Mouse (Mus musculus) monocyte, adult 5-6 weeks (primary cell): ENCODE data around the gene Acot5. TPM values are rescaled to one million over a fixed set of nuclear protein-coding genes. Genes with fewer than 3 reads are reported as not detected.
"Not testable (repeated sequence)": the region's sequence is repeated elsewhere in the genome, so short reads cannot be mapped to it uniquely, and the experiment has no call there.

Experiments
- ATAC-seq: fragments of 153-309, 156-312 bp; replicated peaks from 2 replicates; pipeline ENCODE4 v1.8.0; 2017; ENCODE audit warnings: mild to moderate bottlenecking; ENCODE audit not compliant: low TSS enrichment, insufficient number of reproducible peaks, severe bottlenecking, poor library complexity, low FRiP score
- total RNA-seq: library from RNA; stranded (forward); fragments of 200-1000, 200-491, 200-594 nt; gene quantifications from 3 replicates; pipeline ENCODE4 v1.2.3, GENCODE M21; 2017

The Acot5 gene
- total RNA-seq, 1 experiment from 2014 or later, result not detected

DNA sequence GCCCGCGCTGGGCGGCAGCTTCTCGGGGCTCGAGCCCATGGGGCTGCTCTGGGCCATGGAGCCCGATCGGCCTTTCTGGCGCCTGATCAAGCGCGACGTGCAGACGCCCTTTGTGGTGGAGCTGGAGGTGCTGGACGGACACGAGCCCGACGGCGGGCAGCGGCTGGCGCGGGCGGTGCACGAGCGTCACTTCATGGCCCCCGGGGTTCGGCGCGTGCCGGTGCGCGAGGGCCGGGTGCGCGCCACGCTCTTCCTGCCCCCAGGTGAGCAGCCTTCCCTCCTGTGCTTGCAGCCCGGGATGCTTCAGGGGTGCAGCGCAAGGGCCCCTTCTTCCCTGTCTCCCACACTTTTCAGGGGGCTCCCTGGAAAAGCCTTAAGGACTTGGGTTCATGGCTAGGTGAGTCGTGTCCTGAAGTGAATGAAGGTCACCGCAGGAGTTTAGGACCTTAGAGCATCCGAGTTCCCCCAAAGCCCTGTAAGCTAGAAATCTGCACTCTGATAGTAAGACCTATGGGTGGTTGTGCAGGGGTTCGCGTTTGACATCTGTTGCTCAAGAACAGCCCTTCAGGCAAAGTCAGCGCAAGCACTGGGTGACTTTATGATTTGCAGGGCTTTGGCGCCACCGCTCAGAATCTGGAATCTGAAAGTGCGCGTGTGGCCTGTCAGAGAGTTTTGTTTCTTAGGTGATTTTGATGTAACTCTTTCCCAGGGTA, 15.3 kb upstream of the Acot5 start:
- no peak for ATAC-seq

DNA sequence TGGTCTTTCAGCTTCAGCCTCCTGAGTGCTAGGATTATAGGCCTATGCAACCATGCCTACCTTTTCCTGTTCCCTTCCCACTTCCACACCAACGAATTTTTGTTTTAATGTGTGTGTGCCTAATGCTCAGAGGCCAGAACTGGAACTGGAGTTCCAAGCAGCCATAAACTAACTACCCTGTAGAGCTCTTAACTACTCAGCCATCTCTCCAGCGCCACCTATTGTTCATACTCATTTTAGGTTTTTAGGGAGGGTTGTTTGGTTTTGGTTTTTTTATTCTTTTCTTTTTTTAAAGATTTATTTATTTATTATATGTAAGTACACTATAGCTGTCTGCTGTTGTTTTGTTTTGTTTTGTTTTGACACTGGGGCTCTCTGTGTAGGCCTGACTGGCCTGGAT, 8.2 kb upstream of the Acot5 start:
- ATAC-seq, result no peak

GRCm38 (mm10) chr12:84062336-84062735, 6.8 kb upstream of the Acot5 start:
- ATAC-seq, result no peak

DNA sequence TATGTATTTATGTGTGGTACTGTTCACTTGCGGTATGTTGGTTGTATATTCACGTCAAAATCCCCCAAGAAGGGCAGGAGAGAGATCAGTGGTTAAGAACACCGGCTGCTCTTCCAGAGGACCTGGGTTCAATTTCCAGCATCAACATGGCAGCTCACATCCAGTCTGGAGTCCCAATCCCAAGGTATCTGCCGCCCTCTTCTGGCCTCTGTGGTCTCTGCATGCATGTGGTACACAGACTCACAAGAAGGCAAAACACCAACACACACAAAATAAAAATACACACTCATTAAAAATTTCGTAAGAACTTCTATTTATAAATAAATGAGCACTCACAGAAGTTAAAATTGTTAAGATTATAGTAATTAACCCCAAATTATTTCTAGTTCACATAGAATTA, 5.9 kb upstream of the Acot5 start:
- no peak for ATAC-seq

- no peak for ATAC-seq
These were observed 5.3 kb upstream of the Acot5 start for GRCm38 (mm10) chr12:84063833-84064232.

DNA sequence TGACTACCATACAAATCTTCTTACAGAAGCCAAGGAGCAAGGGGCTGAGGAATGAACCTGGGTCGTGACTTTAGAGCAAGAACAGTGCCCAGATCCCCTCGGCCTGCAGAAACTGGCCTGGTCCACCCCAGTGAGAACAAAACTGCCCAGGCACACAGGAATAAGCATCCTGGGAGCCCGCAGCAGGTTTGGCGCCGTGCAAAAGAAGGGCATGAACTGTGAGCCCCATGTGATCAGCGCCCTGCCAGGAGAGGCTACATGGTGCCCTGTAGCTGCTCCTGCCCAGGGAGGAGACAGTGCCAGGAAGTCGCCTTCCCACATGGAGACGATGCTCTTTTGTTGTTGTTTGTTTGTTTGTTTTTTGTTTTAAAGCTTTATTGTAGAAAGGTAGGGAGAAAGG, 4.5 kb upstream of the Acot5 start:
- no peak for ATAC-seq

GRCm38 (mm10) chr12:84067752-84068151, 1.4 kb upstream of the Acot5 start:
- no peak for ATAC-seq

- ATAC-seq, result no peak
These were observed 829 bp upstream of the Acot5 start for GRCm38 (mm10) chr12:84068296-84068695.

GRCm38 (mm10) chr12:84069582-84069981, 457 bp downstream of the Acot5 start:
- not testable (repeated sequence) for ATAC-seq

DNA sequence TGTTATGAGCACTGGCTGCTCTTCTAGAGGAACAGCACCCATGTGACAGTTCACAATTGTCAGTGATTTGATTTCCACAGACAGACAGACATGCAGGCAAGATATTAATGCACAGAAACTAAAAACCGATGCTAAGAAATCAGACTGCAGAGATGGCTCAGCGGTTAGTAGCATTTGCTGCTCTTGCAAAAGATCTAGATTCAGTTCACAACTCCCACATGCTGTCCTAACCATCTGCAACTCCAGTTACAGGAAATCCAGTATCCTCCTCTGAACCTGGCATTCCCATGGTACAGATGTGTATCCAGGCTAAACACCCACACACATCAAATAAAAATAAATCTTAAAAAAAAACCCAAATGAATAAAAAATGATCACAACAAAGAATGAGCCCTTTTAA, 2.6 kb downstream of the Acot5 start:
- ATAC-seq, result no peak

DNA sequence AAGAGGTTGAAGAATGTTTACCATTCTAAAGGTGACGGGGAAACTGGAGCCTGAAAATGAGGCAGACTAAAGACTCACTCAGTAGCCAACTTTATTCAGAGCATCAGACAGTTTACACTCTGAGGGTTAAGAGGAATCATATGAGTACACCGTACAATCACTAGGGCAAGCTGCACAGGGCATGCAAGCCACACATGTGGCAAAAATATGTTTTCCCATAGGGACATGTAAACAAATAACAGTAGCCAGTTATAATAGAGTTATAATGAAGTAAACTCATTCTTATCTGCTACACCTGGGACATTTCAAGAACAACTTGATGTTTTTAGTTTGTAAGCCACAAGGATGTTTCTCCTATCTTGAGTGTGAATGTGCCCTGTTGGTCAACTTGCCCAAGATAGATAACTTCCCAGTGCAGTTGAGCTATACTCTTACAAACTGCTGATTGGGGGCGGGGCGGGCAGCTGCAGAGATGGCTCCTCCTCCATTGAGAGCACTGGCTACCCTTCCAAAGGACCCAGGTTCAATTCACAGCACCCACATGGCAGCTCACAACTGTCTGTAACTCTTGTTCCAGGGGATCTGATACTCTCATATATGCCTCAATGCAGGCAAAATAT, 8.4 kb downstream of the Acot5 start:
- ATAC-seq, result no peak

DNA sequence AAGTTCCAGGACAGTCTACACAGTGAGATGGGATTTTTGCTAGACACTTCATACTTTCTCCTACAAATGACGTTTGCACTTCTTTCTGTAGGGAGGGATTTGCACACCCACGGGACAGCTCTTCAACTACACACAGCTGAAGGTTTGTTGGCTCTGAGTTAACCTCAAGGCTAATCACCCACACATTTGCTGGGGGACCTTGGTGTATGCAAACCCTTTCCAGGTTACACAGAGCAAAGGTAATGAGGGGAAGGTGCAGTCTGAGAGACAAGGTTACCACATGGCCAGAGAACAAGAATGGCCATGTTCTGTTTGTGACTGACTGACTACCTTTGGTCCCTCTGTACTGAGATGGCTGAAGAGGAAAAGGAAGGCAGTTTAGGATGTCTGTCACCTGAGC, 14.7 kb downstream of the Acot5 start:
- no peak for ATAC-seq

- ATAC-seq, result no peak
These were observed 15.5 kb downstream of the Acot5 start for GRCm38 (mm10) chr12:84084581-84084980.

DNA sequence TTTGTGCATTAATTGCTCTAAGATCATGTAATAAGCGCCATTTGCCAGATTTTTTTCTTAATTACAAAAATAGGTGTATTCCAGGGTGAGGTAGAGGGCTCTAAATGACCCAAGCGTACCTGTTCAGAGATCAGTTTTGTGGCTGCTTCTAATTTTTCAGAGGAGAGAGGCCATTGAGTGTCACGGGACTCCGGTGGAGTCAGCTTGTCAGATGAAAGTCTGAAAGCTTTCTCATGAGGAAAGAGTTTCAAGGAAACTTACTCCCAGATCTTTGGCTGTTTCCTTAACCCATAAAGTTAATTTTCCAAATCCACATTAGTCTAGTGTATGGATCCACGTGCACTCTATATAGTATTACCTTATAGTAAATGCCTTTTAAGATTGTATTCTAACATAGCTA, 25.5 kb downstream of the Acot5 start:
- ATAC-seq, result not testable (repeated sequence)

DNA sequence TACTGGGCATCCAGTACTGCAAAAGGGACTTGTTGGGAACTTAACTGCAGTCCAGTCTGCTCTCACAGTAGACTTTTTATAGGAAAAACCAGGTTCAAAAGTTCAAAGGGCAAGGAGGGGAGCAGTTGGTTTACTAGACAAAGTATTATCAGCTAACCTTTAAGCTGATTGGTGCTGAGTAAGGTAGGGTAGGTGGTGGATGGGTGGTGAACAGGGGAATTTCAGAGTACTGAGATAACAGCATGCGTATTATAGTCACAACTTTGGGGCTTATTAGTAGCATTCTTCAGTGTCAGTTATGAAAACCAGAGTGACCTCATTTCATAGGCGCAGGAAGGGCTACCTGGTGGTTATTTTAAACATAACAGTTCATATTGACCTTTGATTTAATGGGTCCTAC, 30.5 kb downstream of the Acot5 start:
- no peak for ATAC-seq

- ATAC-seq, result no peak
These were observed 30.9 kb downstream of the Acot5 start for GRCm38 (mm10) chr12:84100071-84100470.

DNA sequence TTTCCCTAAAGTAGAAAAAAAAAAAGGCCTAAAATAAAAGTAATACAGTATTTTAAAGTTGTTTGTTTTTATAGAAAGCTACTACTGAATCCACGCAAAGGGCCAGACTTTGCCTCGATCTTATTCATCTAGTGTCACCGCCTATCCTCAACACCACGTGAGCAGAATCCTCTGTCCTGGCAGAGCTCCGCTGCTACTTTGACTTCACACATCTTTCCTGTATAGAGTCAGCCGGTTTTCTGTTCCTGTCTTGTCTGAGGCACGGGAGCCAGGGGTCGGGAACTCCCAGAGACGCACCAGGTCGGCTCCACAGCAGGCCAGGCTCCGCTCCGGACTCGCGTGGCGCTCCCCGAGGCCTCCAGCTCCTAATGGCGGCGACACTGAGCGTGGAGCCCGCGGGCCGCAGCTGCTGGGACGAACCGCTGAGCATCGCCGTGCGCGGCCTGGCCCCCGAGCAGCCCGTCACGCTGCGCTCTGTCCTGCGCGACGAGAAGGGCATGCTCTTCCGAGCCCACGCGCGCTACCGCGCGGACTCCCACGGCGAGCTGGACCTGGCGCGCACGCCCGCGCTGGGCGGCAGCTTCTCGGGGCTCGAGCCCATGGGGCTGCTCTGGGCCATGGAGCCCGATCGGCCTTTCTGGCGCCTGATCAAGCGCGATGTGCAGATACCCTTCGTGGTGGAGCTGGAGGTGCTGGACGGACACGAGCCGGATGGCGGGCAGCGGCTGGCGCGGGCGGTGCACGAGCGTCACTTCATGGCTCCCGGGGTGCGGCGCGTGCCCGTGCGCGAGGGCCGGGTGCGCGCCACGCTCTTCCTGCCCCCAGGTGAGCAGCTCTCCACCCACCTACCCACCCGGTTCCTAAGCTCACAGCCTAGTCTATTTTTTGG, 31.7 kb downstream of the Acot5 start, which contains the start of gene Acot6:
Gene Acot6, plus strand, starts transcription at position 51 of the 889 bp plus-strand sequence.
- ATAC-seq, result 0 out of 2 replicates have a peak, but pooled peaks have one; percentile 13

GRCm38 (mm10) chr12:84101493-84101845, 32.3 kb downstream of the Acot5 start:
- ATAC-seq, result no peak

GRCm38 (mm10) chr12:84107012-84107411, 37.9 kb downstream of the Acot5 start:
- ATAC-seq, result no peak

- no peak for ATAC-seq
These were observed 38.6 kb downstream of the Acot5 start for GRCm38 (mm10) chr12:84107692-84108091.
